Mouse (Mus musculus) megakaryocyte-erythroid progenitor cell, adult 5-6 weeks (primary cell): ENCODE measurements at regions not wholly inside any gene's neighbourhood (a gene's known extent, or its start where the extent isn't known, plus 50 kb on each side); places are given as distances from the start of the nearest gene placed in this dataset.
"Not testable (repeated sequence)": the region's sequence is repeated elsewhere in the genome, so short reads cannot be mapped to it uniquely, and the experiment has no call there.

Experiments used
- ATAC-seq: replicated peaks from 2 replicates; pipeline ENCODE4 v1.8.0; 2016; ENCODE audit warnings: mild to moderate bottlenecking, inconsistent platforms; ENCODE audit not compliant: severe bottlenecking, poor library complexity, low FRiP score, low TSS enrichment

GRCm38 (mm10) chr13:31050160-31050788 lies 76.3 kb downstream of the Gm5447 start:
- ATAC-seq = no peak

DNA sequence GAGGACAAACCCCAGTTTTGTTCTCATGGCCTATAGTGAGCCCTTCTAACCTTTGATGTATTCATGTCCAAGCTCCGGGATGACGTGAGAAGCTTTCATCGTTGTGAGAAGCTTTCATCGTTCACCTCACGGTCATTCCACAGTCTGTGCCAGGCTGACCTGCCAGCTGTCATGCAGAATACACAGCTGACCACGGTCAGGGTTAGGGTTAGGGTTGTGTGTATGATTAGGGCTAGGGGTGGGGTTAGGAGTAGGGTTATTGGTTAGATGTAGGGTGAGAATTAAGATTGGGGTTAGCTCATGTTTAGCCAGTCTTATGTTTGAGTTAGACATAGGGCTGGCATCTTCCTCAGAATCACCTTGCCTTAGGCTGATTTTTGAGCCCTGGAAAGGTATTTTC lies 77.6 kb downstream of the Gm5447 start:
- ATAC-seq = not testable (repeated sequence)

GRCm38 (mm10) chr13:31054356-31054755 lies 80.4 kb downstream of the Gm5447 start:
- no peak for ATAC-seq

- ATAC-seq = no peak
Measured at GRCm38 (mm10) chr13:31055376-31056083, 81.5 kb downstream of the Gm5447 start.

GRCm38 (mm10) chr13:31056154-31056871 lies 82.3 kb downstream of the Gm5447 start:
- no peak for ATAC-seq

- no peak for ATAC-seq
Measured at GRCm38 (mm10) chr13:31060916-31061431, 87.0 kb downstream of the Gm5447 start.

DNA sequence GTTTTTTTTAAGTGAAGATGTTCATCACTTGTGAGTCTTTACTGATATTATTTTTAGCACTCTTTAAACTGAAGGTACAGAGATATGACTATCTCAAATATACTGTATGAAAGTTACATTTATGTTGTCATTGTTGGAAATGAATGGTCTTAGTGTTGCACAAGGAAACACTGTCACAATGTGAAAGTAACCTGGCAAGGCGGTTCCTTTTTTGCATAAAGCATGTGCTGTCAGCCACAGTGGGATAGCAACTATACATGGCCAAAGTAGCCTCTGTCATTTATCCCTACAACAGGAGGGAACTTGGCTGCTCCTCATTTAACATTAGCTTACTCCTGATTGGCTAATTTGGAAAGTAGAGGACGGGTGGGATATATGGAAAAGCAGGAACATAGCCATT lies 94.3 kb downstream of the Gm5447 start:
- ATAC-seq = no peak

- no peak for ATAC-seq
Measured at GRCm38 (mm10) chr13:31076541-31076940, 102.5 kb downstream of the Gm5447 start.

- ATAC-seq = no peak
Measured at GRCm38 (mm10) chr13:31078751-31079150, 104.7 kb downstream of the Gm5447 start.

DNA sequence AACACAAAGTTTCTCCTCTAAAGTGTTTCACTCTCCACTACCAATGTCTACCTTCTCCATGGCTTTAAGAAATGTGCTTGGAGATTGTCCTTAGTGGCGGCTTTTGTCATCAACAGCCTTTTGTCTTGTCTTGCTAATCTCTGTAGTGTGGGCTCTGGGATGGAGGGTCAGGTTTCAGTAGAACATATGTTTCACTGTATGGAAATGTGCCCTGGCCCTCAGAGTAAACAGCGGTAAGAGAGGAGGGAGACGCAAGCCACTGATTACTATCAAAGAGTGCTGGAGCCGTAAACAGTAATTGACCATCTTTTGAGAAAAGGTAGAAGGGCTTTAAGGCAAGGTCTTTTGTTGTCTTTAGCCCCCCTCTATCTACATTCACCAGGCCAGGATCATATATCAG lies 106.2 kb downstream of the Gm5447 start:
- no peak for ATAC-seq

- ATAC-seq = peak; percentile 74; the same call in 1 of the 2 replicates
Measured at GRCm38 (mm10) chr13:31082448-31083140, 108.6 kb downstream of the Gm5447 start.

- ATAC-seq = no peak
Measured at GRCm38 (mm10) chr13:31101051-31101450, 127.0 kb downstream of the Gm5447 start.

GRCm38 (mm10) chr13:31107434-31107833 lies 133.4 kb downstream of the Gm5447 start:
- ATAC-seq = no peak

GRCm38 (mm10) chr13:31109231-31109630 lies 135.2 kb downstream of the Gm5447 start:
- ATAC-seq = no peak

DNA sequence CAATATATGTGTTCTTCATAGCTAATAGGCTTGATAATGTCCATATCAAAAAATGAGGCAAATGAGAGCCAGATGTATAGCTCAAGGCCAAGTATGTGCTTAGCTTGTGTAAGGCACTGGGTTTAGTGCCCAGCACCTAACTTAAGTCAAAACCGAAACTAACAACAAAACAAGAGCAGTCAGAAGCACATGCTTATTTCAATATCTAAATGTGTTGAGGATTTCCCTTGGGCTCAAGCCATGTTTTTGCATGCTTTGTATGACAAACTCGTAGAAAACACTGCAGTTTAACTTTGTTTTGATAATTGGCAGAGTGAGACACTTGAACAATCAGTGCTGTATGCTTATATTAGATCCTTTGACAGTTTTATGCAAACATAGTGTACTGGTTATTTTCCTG lies 148.7 kb downstream of the Gm5447 start:
- no peak for ATAC-seq

DNA sequence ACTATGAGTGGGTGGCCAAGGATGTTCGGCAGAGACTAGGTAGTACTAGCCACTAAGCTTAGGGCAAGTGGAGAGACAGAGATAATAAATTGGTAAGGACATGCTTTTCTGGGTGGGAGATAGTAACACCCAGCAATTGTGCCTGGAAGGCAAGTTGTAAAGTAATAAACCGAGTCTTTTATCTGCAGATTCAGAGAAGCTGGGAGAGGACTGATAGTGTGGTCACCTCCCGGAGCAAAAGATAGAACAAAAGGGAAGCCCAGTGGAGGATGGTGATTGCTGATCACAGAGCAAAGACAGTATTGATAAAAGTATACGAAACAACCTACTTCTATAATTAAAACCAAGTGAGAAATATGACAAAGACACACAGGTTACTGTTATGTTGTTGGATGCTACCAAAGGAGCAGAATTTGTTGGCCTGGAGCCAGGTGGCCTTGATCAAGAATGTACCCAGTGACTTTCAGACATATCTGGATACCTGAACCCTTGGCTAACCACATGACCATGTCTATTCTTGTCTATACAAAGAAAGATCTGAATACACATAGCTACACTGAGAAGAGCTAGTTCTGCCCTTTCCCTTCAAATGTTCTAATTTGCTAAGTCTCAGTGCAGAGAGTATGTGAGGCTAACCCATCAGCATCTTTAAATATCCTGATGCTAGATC lies 150.7 kb downstream of the Gm5447 start:
- no peak for ATAC-seq

GRCm38 (mm10) chr13:31132501-31132900 lies 158.5 kb downstream of the Gm5447 start:
- no peak for ATAC-seq

DNA sequence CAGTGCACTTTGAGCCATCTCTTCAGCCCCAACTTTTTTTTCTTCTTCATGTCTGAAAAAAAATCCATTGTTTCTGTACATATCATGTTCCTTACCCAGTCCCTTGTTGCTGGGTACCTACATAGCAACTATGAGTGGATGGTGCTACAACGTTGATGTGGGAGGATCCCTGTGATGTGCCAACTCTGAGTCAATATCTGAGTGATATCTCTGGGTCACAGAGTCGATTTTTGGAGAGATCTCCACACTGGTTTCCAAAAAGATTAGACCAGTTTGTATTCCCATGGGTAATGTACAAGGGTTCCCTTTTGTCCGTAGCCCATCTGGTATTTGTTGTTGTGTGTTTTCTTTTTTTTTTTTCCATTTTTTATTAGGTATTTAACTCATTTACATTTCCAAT lies 165.7 kb downstream of the Gm5447 start:
- no peak for ATAC-seq

DNA sequence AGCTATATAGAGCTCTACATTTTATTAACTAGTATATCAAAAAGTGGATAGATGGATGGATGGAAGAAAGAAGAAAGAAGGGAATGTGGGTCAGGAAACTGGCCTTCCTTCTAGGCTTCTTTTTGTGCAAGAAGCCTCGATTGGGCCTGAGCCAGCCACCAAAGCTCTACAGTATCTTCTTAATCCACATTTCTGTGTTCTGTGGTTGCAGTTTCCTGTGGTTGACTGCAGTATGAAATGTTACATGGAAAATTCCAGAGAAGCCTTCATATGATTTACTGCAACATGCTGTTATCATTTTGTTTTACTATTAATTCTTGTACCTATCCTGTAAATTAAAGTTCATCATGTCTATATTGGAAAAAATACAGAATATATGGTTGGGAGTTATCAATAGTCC lies 173.3 kb downstream of the Gm5447 start:
- ATAC-seq = no peak
